Mouse (Mus musculus): ENCODE measurements around the gene Palm. TPM values are rescaled to one million over a fixed set of nuclear protein-coding genes. Genes with fewer than 3 reads are reported as not detected.
A peak's percentile ranks its signal among the peaks of the same experiment; 100 is the strongest.

The Palm gene
- polyA plus RNA-seq, 1 experiment from 2014 or later, result 63.7 TPM

- 50% methylated on average over 2 of the region's 2 CpGs for WGBS
- Histone ChIP-seq H3K9me3 (no peaks in the 10 kb centered on the region), H3K4me3 (no peak overlapping the region), H3K36me3 (no peaks in the 10 kb centered on the region), H3K27ac (peak overlapping the region; percentile 9; the same call in 1 of the 2 replicates), H3K27me3 (no peaks in the 10 kb centered on the region), H3K4me2 (no peak overlapping the region), H3K9ac (no peak overlapping the region), H3K4me1 (peaks cover 26% of the 10 kb centered on the region)
- no peak for ATAC-seq (ENCODE audit: borderline replicate concordance, extremely low read depth, low FRiP score, low TSS enrichment)
Observed at GRCm38 (mm10) chr10:79838151-79838550, 44.8 kb downstream of the Palm start.

DNA sequence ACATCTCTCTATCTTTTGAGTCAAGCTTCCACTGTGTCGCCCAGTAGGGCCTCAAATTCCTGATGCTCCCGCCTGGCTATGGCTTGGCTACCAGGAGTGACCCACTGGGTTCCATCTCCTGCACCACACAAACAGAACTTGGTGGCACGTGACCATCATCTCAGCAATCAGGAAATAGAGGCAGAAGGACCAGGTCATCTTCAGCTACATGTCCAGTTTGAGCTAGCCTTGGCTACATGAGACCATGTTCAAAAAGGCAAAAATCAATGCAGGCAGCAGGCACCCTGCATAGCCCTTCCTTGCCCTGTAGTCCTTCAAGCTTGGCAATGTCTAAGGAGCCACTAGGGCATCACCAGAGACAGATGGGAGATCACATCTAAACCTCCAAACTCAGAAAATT is 46.7 kb downstream of the Palm start:
- WGBS, result 95% methylated on average over 3 of the region's 3 CpGs
- Histone ChIP-seq H3K36me3 (no peaks in the 10 kb centered on the region), H3K4me2 (peak overlapping the region; percentile 75; the same call in 1 of the 2 replicates), H3K9ac (no peak overlapping the region), H3K4me1 (peaks cover 35% of the 10 kb centered on the region), H3K9me3 (no peaks in the 10 kb centered on the region), H3K27me3 (no peaks in the 10 kb centered on the region), H3K4me3 (peak overlapping the region; percentile 42), H3K27ac (peak overlapping the region; percentile 93)
- no peak for ATAC-seq (ENCODE audit: borderline replicate concordance, extremely low read depth, low FRiP score, low TSS enrichment)

GRCm38 (mm10) chr10:79840644-79841551 is 47.5 kb downstream of the Palm start:
- peak overlapping the region; percentile 75 for H3K4me2 ChIP-seq
- no peaks in the 10 kb centered on the region for H3K36me3 ChIP-seq
- peaks cover 35% of the 10 kb centered on the region for H3K4me1 ChIP-seq
- WGBS, result under 1% methylated on average over 24 of the region's 24 CpGs
- H3K4me3 ChIP-seq, result peak overlapping the region; percentile 42
- no peaks in the 10 kb centered on the region for H3K27me3 ChIP-seq
- H3K9ac ChIP-seq, result peak overlapping the region; percentile 47
- no peaks in the 10 kb centered on the region for H3K9me3 ChIP-seq
- peak; percentile 94 for ATAC-seq (ENCODE audit: borderline replicate concordance, extremely low read depth, low FRiP score, low TSS enrichment)
- H3K27ac ChIP-seq, result peak overlapping the region; percentile 93

GRCm38 (mm10) chr10:79842322-79842721 is 49.0 kb downstream of the Palm start:
- H3K4me2 ChIP-seq, result no peak overlapping the region
- 59% methylated on average over 3 of the region's 3 CpGs for WGBS
- H3K9ac ChIP-seq, result no peak overlapping the region
- no peak overlapping the region for H3K4me3 ChIP-seq
- peak overlapping the region; percentile 57 for H3K27ac ChIP-seq
- H3K4me1 ChIP-seq, result peaks cover 35% of the 10 kb centered on the region
- H3K9me3 ChIP-seq, result no peaks in the 10 kb centered on the region
- H3K27me3 ChIP-seq, result no peaks in the 10 kb centered on the region
- no peaks in the 10 kb centered on the region for H3K36me3 ChIP-seq
- ATAC-seq (ENCODE audit: borderline replicate concordance, extremely low read depth, low FRiP score, low TSS enrichment), result no peak

DNA sequence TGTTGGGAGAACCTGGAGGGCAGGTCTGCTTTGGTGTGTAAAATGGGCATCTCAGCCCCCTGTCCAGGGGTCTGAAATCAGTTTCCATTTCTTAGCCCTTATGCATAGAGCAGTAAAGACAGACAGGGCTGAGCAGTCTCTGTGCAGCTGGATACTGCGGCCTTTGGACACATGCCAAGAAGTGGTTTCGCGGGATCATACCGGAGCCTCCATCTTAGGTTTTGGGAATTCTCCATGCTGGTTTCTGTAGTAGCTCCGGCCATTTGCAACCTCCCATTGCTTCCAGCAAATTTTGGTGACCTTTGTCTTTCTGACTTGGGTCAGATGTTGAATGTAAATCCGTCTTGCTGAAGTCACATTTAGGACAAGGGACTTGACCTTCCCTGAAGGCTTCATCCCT is 50.1 kb downstream of the Palm start:
- Histone ChIP-seq H3K4me1 (peaks cover 35% of the 10 kb centered on the region), H3K36me3 (no peaks in the 10 kb centered on the region), H3K4me3 (no peak overlapping the region), H3K27me3 (no peaks in the 10 kb centered on the region), H3K9me3 (no peaks in the 10 kb centered on the region), H3K27ac (no peak overlapping the region), H3K4me2 (no peak overlapping the region), H3K9ac (no peak overlapping the region; the same call in 1 of the 2 replicates)
- 38% methylated on average over 6 of the region's 6 CpGs for WGBS
- no peak for ATAC-seq (ENCODE audit: borderline replicate concordance, extremely low read depth, low FRiP score, low TSS enrichment)

- Histone ChIP-seq H3K27me3 (no peaks in the 10 kb centered on the region), H3K4me2 (no peak overlapping the region), H3K27ac (no peak overlapping the region), H3K9ac (no peak overlapping the region), H3K9me3 (no peaks in the 10 kb centered on the region), H3K4me1 (peaks cover 37% of the 10 kb centered on the region), H3K4me3 (no peak overlapping the region), H3K36me3 (no peaks in the 10 kb centered on the region)
- ATAC-seq (ENCODE audit: borderline replicate concordance, extremely low read depth, low FRiP score, low TSS enrichment), result no peak
- 41% methylated on average over 5 of the region's 5 CpGs for WGBS
Observed at GRCm38 (mm10) chr10:79846553-79846952, 53.2 kb downstream of the Palm start.

GRCm38 (mm10) chr10:79849941-79850628 is 56.7 kb downstream of the Palm start:
- Histone ChIP-seq H3K4me3 (no peak overlapping the region), H3K36me3 (no peaks in the 10 kb centered on the region), H3K4me2 (no peak overlapping the region), H3K27me3 (no peaks in the 10 kb centered on the region), H3K9ac (no peak overlapping the region), H3K4me1 (peaks cover 29% of the 10 kb centered on the region), H3K9me3 (no peaks in the 10 kb centered on the region), H3K27ac (0 out of 2 replicates have a peak overlapping the region, but pooled peaks have one; percentile 9)
- ATAC-seq (ENCODE audit: borderline replicate concordance, extremely low read depth, low FRiP score, low TSS enrichment), result no peak
- 73% methylated on average over 8 of the region's 8 CpGs for WGBS

GRCm38 (mm10) chr10:79851653-79852052 is 58.3 kb downstream of the Palm start:
- H3K9me3 ChIP-seq, result no peaks in the 10 kb centered on the region
- WGBS, result 53% methylated on average over 3 of the region's 3 CpGs
- no peak for ATAC-seq (ENCODE audit: borderline replicate concordance, extremely low read depth, low FRiP score, low TSS enrichment)
- H3K9ac ChIP-seq, result peak overlapping the region; percentile 68; the same call in 1 of the 2 replicates
- 0 out of 2 replicates have a peak, but pooled peaks cover 3% of the 10 kb centered on the region for H3K36me3 ChIP-seq
- peak overlapping the region; percentile 100 for H3K27ac ChIP-seq
- peaks cover 34% of the 10 kb centered on the region for H3K4me1 ChIP-seq
- peak overlapping the region; percentile 84 for H3K4me2 ChIP-seq
- no peak overlapping the region for H3K4me3 ChIP-seq
- no peaks in the 10 kb centered on the region for H3K27me3 ChIP-seq

- Histone ChIP-seq H3K27ac (peak overlapping the region; percentile 100), H3K27me3 (no peaks in the 10 kb centered on the region), H3K9me3 (no peaks in the 10 kb centered on the region), H3K4me1 (peaks cover 40% of the 10 kb centered on the region), H3K36me3 (0 out of 2 replicates have a peak, but pooled peaks cover 8% of the 10 kb centered on the region), H3K4me2 (peak overlapping the region; percentile 84), H3K4me3 (peak overlapping the region; percentile 72; the same call in 1 of the 2 replicates), H3K9ac (peak overlapping the region; percentile 68)
- ATAC-seq (ENCODE audit: borderline replicate concordance, extremely low read depth, low FRiP score, low TSS enrichment), result no peak
- 19% methylated on average over 9 of the region's 9 CpGs for WGBS
Observed at GRCm38 (mm10) chr10:79852107-79852789, 58.9 kb downstream of the Palm start.

- Histone ChIP-seq H3K4me2 (peak overlapping the region; percentile 84), H3K4me1 (peaks cover 46% of the 10 kb centered on the region), H3K27me3 (no peaks in the 10 kb centered on the region), H3K4me3 (peak overlapping the region; percentile 72), H3K9ac (peak overlapping the region; percentile 68), H3K9me3 (no peaks in the 10 kb centered on the region), H3K27ac (peak overlapping the region; percentile 100), H3K36me3 (0 out of 2 replicates have a peak, but pooled peaks cover 8% of the 10 kb centered on the region)
- WGBS, result 22% methylated on average over 8 of the region's 8 CpGs
- ATAC-seq (ENCODE audit: borderline replicate concordance, extremely low read depth, low FRiP score, low TSS enrichment), result no peak
Observed at GRCm38 (mm10) chr10:79852827-79853226, 59.5 kb downstream of the Palm start.

DNA sequence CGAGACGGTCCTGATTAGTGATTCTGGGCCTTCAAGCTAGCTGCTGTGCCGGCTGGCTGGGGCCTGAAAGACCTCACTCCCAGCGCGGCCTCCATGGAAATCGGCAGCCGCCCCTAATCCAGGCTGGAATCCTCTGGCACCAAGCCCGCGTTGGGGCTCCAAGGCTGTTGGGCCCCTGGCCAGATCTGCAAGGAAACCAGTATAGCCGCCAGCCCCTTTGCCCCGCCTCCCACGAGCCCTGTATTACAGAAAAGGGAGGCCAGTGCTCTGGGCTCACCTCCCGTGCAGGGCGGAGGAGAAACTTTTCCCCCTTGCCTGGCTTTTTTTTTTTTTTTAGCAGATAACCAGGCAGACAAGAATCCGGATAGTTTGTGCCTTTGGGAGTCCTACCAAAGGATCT is 60.0 kb downstream of the Palm start:
- WGBS, result under 1% methylated on average over 15 of the region's 15 CpGs
- H3K4me2 ChIP-seq, result peak overlapping the region; percentile 84

More for the DNA sequence above, 60.0 kb downstream of the Palm start:
- Histone ChIP-seq H3K4me3 (peak overlapping the region; percentile 72), H3K27me3 (no peaks in the 10 kb centered on the region), H3K27ac (peak overlapping the region; percentile 100), H3K9me3 (no peaks in the 10 kb centered on the region), H3K9ac (peak overlapping the region; percentile 68), H3K36me3 (0 out of 2 replicates have a peak, but pooled peaks cover 8% of the 10 kb centered on the region), H3K4me1 (peaks cover 51% of the 10 kb centered on the region)
- ATAC-seq (ENCODE audit: borderline replicate concordance, extremely low read depth, low FRiP score, low TSS enrichment), result peak; percentile 79
